Mouse (Mus musculus): Measurements from ENCODE around the gene Bcor. TPM values are rescaled to one million over a fixed set of nuclear protein-coding genes. Genes with fewer than 3 reads are reported as not detected.

The Bcor gene
- polyA plus RNA-seq, 1 experiment from 2014 or later: 26.3 TPM

DNA sequence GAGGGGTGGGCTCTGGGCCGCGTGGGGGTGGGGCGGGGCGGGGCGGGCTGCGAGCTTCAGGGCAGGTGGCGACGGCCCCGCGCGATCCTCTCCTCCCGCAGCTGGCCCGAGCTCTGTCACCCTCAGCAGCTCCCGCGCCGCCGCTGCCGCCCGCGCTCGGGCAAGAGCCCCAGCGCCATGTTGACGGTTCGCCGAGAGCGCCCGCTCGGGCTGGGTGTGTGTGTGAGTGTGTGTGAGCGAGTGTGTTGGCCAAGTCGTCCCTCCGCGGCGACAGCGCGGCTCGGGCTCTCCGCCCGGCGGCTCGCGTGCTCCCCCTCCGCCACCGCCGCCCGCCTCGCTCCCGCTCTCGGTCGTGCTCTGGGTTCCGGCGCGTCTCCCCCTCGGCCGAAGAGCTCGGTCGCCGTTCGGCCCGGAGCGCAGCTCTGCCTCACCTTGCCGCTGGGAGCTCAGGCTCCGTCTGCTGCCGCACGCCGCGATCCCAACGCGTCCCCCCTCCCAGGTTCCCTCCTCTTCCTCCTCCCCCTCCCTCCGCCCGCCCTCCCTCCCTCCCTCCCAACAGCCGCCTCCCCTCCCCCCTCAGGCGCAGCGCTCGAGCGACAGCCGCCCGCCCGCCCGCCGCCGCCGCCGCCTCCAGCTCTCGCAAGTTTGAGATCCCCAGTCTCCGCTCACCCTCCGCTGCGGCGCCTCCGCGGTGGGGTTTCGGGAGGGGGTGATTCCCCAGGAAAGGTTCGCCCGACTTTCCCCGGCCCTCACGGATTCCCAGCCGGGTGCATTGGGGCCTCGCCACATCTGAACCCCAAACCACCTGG is 79.9 kb downstream of the Bcor start:
- peaks cover 97% of the 10 kb centered on the region for H3K27me3 ChIP-seq
- peak; percentile 36 for ATAC-seq (ENCODE audit: low FRiP score, low read depth)
- peak overlapping the region; percentile 86 for H3K9ac ChIP-seq (replicated peaks)
- no peaks in the 10 kb centered on the region for H3K9me3 ChIP-seq
- peak overlapping the region; percentile 67 for H3K4me3 ChIP-seq
- peak overlapping the region; percentile 61 for H3K4me2 ChIP-seq (replicated peaks)
- peak overlapping the region; percentile 95 for H3K27ac ChIP-seq (replicated peaks)
- 2% methylated on average over 36 of the region's 97 CpGs for WGBS
- no peaks in the 10 kb centered on the region for H3K36me3 ChIP-seq
- H3K4me1 ChIP-seq: peaks cover 36% of the 10 kb centered on the region

- peak overlapping the region; percentile 67 for H3K4me3 ChIP-seq
- peak overlapping the region; percentile 61 for H3K4me2 ChIP-seq (replicated peaks)
- no peak for ATAC-seq (ENCODE audit: low FRiP score, low read depth)
- H3K27ac ChIP-seq (replicated peaks): peak overlapping the region; percentile 95
- H3K4me1 ChIP-seq: peaks cover 36% of the 10 kb centered on the region
- no peaks in the 10 kb centered on the region for H3K9me3 ChIP-seq
- 4% methylated on average over 57 of the region's 79 CpGs for WGBS
- H3K9ac ChIP-seq (replicated peaks): peak overlapping the region; percentile 86
- H3K27me3 ChIP-seq: peaks cover 97% of the 10 kb centered on the region
- H3K36me3 ChIP-seq: no peaks in the 10 kb centered on the region
Measured at GRCm38 (mm10) chrX:12079309-12080094, 80.7 kb downstream of the Bcor start.

DNA sequence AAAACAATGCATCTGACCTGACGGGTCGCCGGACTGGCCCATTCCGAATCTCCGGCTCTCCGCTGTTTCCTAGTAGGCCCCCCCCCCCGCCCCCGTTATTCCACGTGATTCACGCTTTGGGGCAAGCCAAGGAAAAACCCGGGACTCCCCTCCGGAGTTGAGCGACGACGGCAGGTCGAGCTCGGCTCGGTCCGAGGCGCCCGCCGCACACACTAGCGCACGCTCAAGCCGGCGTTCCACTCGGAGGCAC is 81.2 kb downstream of the Bcor start:
- Histone ChIP-seq H3K27me3 (peaks cover 97% of the 10 kb centered on the region), H3K9ac (replicated peaks) (peak overlapping the region; percentile 86), H3K36me3 (no peaks in the 10 kb centered on the region), H3K9me3 (no peaks in the 10 kb centered on the region), H3K4me3 (peak overlapping the region; percentile 67), H3K27ac (replicated peaks) (peak overlapping the region; percentile 95), H3K4me1 (peaks cover 41% of the 10 kb centered on the region), H3K4me2 (replicated peaks) (peak overlapping the region; percentile 61)
- WGBS: 9% methylated on average over 12 of the region's 27 CpGs
- no peak for ATAC-seq (ENCODE audit: low FRiP score, low read depth)

DNA sequence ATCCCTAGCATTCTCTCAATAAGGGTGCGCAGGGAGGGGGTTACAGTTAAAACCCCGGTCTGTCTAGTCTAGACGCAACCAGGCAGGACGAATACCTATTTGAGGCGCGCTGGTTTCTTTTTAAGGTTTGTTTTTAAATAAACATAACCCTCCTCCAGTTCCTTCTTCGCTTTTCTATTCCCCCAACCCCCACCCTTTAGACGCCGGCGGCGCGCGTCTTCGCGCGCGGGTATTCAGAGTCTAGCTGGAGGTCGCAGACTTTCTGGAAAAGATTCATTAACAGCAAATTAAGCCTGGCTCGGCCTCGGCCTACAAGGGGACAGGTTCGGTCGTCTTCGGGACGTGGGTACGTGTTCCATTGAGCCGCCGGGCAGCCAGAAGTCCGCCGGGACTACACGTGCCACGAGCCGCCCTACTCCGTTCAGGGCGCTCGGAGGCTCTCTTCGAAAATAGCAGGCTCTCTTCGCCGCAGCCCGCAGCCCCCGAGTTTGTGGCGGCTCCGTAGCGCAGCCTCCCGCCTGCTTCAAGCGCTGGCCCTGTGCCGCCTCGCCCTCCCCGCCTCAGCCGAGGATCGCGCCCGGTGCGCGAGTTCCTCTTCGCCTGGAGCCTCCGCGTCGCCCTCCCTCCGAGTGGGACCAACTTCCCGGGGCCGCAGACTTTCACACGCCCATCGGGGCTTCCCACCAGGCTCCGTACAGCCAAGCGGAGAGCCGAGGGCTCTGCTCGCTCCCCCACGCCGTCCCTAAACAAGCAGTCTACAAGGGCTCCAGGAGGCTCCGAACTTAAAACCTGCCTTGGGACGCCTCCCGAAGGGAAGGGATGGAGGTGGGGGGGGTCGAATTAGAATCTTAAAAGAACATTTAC is 81.7 kb downstream of the Bcor start:
- peak overlapping the region; percentile 95 for H3K27ac ChIP-seq (replicated peaks)
- no peaks in the 10 kb centered on the region for H3K9me3 ChIP-seq
- H3K4me1 ChIP-seq: peaks cover 41% of the 10 kb centered on the region
- H3K4me2 ChIP-seq (replicated peaks): peak overlapping the region; percentile 61
- WGBS: 3% methylated on average over 73 of the region's 73 CpGs
- no peaks in the 10 kb centered on the region for H3K36me3 ChIP-seq
- peak overlapping the region; percentile 67 for H3K4me3 ChIP-seq
- no peak for ATAC-seq (ENCODE audit: low FRiP score, low read depth)
- peaks cover 94% of the 10 kb centered on the region for H3K27me3 ChIP-seq
- peak overlapping the region; percentile 86 for H3K9ac ChIP-seq (replicated peaks)

DNA sequence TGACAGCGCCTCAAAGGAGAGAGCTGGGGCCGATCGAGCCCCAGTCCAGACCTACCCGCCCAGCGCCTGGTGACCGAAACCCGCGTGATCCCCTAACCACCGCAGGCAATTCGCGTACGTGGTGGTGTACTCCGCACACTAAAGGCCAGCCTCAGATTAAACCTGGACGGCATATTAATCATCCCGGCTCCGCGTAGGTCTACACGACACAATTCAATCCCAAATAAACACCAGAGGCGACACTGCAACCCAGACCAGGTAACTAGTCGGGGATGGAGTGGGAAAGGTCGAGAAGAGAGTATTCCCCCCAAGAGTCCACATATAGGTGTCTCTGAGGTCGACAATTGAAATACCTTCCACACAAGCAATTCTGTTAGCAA is 82.6 kb downstream of the Bcor start:
- Histone ChIP-seq H3K9ac (replicated peaks) (peak overlapping the region; percentile 86), H3K4me2 (replicated peaks) (peak overlapping the region; percentile 61), H3K4me1 (peaks cover 41% of the 10 kb centered on the region), H3K4me3 (peak overlapping the region; percentile 67), H3K36me3 (no peaks in the 10 kb centered on the region), H3K27ac (replicated peaks) (peak overlapping the region; percentile 95), H3K27me3 (peaks cover 94% of the 10 kb centered on the region), H3K9me3 (no peaks in the 10 kb centered on the region)
- ATAC-seq (ENCODE audit: low FRiP score, low read depth): peak; percentile 10; the same call in 1 of the 2 replicates
- WGBS: 3% methylated on average over 22 of the region's 22 CpGs

GRCm38 (mm10) chrX:12076763-12077600 is 83.2 kb downstream of the Bcor start:
- Histone ChIP-seq H3K9ac (replicated peaks) (peak overlapping the region; percentile 86), H3K4me3 (peak overlapping the region; percentile 67), H3K4me2 (replicated peaks) (peak overlapping the region; percentile 61), H3K4me1 (peaks cover 47% of the 10 kb centered on the region), H3K27ac (replicated peaks) (peak overlapping the region; percentile 95), H3K9me3 (no peaks in the 10 kb centered on the region), H3K27me3 (peaks cover 95% of the 10 kb centered on the region), H3K36me3 (no peaks in the 10 kb centered on the region)
- 2% methylated on average over 57 of the region's 58 CpGs for WGBS
- peak; percentile 52 for ATAC-seq (ENCODE audit: low FRiP score, low read depth)

DNA sequence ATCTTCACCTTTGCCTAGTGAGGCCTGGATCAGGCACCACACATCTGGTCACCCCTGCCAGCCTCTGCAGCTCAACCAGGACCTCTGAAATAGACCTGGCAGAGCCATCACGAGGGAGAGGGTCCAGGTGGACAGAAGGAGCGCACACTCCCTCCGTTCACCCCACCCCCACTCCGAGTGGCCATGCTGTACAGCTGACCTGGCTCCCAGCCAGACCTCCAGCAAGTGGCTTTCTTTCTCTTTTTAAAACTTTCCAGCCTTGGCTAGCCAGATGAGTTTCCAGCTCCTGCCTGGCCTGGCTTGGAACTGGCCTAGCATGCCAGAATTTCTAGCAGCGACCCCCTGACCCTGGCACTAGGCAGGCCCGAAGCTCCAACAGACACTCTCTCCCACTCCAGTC is 87.4 kb downstream of the Bcor start:
- 23% methylated on average over 6 of the region's 6 CpGs for WGBS
- no peak overlapping the region for H3K27ac ChIP-seq (replicated peaks)
- no peaks in the 10 kb centered on the region for H3K9me3 ChIP-seq
- no peak for ATAC-seq (ENCODE audit: low FRiP score, low read depth)
- no peak overlapping the region for H3K4me3 ChIP-seq
- no peak overlapping the region for H3K9ac ChIP-seq (replicated peaks)
- no peaks in the 10 kb centered on the region for H3K36me3 ChIP-seq
- H3K4me1 ChIP-seq: peaks cover 78% of the 10 kb centered on the region
- H3K27me3 ChIP-seq: peaks cover 89% of the 10 kb centered on the region
- H3K4me2 ChIP-seq (replicated peaks): no peak overlapping the region; the same call in 1 of the 2 replicates

DNA sequence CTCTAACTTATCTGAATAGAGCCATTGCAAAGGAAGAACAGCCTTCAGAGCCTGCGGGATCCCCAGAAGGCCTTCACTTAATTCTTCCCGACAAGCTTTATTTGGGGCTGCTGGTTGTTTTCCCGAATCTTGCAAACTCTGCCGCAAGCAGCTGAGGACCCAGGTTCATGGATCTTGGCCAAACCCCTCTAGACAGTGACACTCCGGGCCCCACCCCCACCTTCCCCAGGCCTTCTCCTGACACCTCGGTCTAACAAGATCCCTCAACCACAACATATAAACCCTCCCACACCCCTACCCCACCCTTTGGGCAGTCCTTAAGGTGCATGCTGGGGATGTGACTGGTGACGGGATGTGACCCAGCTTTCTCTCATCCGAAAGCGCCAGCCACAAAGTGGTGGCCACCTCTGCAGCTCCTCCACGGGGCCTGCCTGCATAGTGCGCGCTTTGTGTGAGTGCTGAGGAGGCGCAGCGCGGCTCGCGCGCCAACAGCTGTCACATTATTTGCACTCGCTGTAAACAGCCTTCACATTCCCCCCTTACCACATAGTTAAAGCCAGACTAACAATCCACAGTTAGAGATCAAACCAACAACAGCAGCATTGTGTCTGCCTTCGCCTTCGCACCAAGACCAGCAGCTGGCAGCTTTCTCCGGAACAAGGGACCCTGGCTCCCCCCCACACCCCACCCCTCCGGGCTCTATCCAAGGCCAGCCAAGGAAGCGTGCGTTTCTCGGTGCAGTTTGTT is 91.0 kb downstream of the Bcor start:
- peak; percentile 81 for ATAC-seq (ENCODE audit: low FRiP score, low read depth)
- Histone ChIP-seq H3K4me3 (peak overlapping the region; percentile 7; the same call in 1 of the 2 replicates), H3K27ac (replicated peaks) (peak overlapping the region; percentile 80), H3K9me3 (no peaks in the 10 kb centered on the region), H3K9ac (replicated peaks) (0 out of 2 replicates have a peak overlapping the region, but pooled peaks have one; percentile 11), H3K27me3 (peaks cover 88% of the 10 kb centered on the region), H3K4me1 (peaks cover 97% of the 10 kb centered on the region), H3K36me3 (no peaks in the 10 kb centered on the region), H3K4me2 (replicated peaks) (peak overlapping the region; percentile 39)
- 4% methylated on average over 26 of the region's 26 CpGs for WGBS

- peak overlapping the region; percentile 42; the same call in 1 of the 2 replicates for H3K27ac ChIP-seq (replicated peaks)
- no peaks in the 10 kb centered on the region for H3K9me3 ChIP-seq
- no peak overlapping the region for H3K4me3 ChIP-seq
- no peak overlapping the region for H3K9ac ChIP-seq (replicated peaks)
- peaks cover 97% of the 10 kb centered on the region for H3K4me1 ChIP-seq
- H3K4me2 ChIP-seq (replicated peaks): peak overlapping the region; percentile 39
- no peak for ATAC-seq (ENCODE audit: low FRiP score, low read depth)
- 6% methylated on average over 18 of the region's 18 CpGs for WGBS
- no peaks in the 10 kb centered on the region for H3K36me3 ChIP-seq
- H3K27me3 ChIP-seq: peaks cover 92% of the 10 kb centered on the region
Measured at GRCm38 (mm10) chrX:12067851-12068510, 92.2 kb downstream of the Bcor start.

- H3K4me3 ChIP-seq: no peak overlapping the region
- peaks cover 90% of the 10 kb centered on the region for H3K27me3 ChIP-seq
Measured at GRCm38 (mm10) chrX:12067031-12067430, 93.1 kb downstream of the Bcor start.

More at GRCm38 (mm10) chrX:12067031-12067430, 93.1 kb downstream of the Bcor start:
- Histone ChIP-seq H3K36me3 (no peaks in the 10 kb centered on the region), H3K27ac (replicated peaks) (no peak overlapping the region), H3K9me3 (no peaks in the 10 kb centered on the region), H3K4me2 (replicated peaks) (peak overlapping the region; percentile 39), H3K9ac (replicated peaks) (no peak overlapping the region), H3K4me1 (peaks cover 97% of the 10 kb centered on the region)
- no peak for ATAC-seq (ENCODE audit: low FRiP score, low read depth)
- 1% methylated on average over 6 of the region's 6 CpGs for WGBS

Data from midbrain, embryonic 12.5 days (tissue).